Mouse (Mus musculus): Measurements from ENCODE around the gene Gm11111.
"Not testable (repeated sequence)": the region's sequence is repeated elsewhere in the genome, so short reads cannot be mapped to it uniquely, and the experiment has no call there.

GRCm38 (mm10) chr5:98576538-98576937 lies 24.0 kb downstream of the Gm11111 start:
- not testable (repeated sequence) for TF ChIP-seq CTCF (conservative IDR thresholded peaks at IDR 0.05; ENCODE audit: low read length); POU5F1 (IDR thresholded peaks at IDR 0.05; ENCODE audit: borderline replicate concordance, low read length)
